Mouse (Mus musculus): ENCODE results near the gene Atp6v1e1. TPM values are rescaled to one million over a fixed set of nuclear protein-coding genes. Genes with fewer than 3 reads are reported as not detected.

Gene Atp6v1e1
- total RNA-seq, 4 experiments from 2014 or later, result 533 to 587 (median 557) TPM

DNA sequence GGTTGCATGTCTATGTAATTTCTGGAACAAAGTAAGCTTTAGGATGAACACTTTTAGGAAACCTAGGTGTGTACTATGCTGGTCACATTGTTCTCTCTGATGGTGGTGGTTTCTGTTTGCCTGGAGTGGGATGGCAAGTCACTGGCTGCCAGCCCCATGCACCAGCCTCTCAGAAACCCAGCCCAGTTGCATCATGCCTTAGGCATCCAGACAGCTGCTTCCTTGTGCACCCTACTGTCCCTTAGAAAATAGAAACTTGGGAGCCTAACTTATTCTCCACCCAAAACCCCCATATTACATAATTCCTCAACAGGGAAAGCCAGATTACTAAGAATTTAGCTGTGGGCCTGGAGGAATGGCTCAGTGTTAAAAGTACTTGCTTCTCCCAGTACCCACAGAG, 50.6 kb downstream of the Atp6v1e1 start:
- DNase-seq (ENCODE audit: low spot score in 2 of 2), result no peak

DNA sequence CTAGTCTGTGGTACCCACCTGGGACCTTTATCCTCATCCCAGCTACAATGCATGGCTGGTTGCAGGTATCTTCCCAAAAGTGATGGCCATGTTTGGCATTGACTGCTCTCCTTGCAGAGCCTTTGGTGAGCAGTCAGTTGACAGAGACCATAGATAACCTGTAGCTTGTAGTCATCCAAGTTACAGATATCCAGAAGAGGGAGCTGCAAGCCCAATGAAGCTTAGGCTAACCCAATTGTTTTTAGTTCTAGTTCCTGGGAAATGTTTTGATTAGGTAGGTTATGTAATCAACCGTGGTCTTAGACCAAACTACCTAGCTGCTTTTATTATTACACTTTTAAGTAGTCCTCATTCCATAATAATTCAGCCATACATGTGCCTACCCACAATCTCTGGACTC, 51.2 kb downstream of the Atp6v1e1 start:
- no peak for DNase-seq (ENCODE audit: low spot score in 2 of 2)

GRCm38 (mm10) chr6:120769972-120770371, 52.6 kb downstream of the Atp6v1e1 start:
- DNase-seq (ENCODE audit: low spot score in 2 of 2), result no peak

DNA sequence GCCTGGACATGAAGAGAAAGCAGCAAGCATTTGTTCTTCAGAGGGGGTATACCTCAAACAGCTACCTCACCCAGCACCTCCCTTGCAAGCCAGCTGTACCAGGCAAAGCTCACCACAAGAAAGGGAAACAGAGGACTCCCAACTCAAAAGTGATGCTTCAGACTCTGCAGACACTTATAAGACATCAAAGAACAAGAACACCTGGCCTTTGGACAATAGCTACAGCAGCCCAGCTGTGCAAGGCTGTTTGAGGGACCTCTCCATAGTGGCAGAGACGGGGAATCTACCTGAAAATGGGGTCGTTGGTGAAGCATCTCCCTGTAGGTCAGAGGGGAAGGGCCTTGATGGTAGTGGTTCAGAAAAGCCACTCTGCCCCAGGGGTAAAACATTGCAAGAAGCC, 61.4 kb downstream of the Atp6v1e1 start:
- DNase-seq (ENCODE audit: low spot score in 2 of 2), result no peak

DNA sequence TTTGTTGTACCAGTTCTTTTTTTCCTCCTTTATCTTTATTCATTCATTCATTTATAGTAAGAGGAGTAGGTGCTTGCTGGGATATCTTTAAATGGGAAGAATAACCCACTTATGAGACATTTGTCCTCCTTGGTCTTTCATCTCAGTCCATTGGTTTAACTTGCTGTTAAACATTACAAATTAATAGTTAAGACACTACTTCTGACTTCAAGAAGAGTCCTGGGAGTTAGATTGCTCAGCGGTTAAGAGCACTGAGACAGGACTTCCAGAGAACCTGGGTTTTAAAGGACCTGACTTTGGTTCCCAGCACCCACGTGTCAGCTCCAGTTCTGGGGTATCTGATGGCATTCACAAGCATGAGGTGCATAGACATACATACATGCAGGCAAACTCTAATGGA, 76.2 kb downstream of the Atp6v1e1 start:
- no peak for DNase-seq (ENCODE audit: low spot score in 2 of 2)

Small RNA genes lying within 50 kb of the gene (microRNA-seq; reads per million reads assigned to microRNA genes)
- 0 reads per million in 2 experiments for gene Gm25193

Other genes starting within 250 kb of the Atp6v1e1 start
- gene Cecr2, start 156.4 kb downstream of the Atp6v1e1 start, total RNA-seq (2022), result 1 to 10 TPM; 3.5 to 4.7 (median 4.2) TPM
- 10 to 100 TPM; 63.7 to 71.1 (median 66.6) TPM for gene Slc25a18, start 49.2 kb downstream of the Atp6v1e1 start, total RNA-seq (2022)
- 10 to 100 TPM; 34.1 to 53.4 (median 45.8) TPM for gene Bcl2l13, start 13.4 kb upstream of the Atp6v1e1 start, total RNA-seq (2022)
- gene Bid, start 94.1 kb upstream of the Atp6v1e1 start, total RNA-seq (2022), result 10 to 100 TPM in 3 of 4 experiments, 1 to 10 TPM in 1; 9.8 to 14.0 (median 11.5) TPM

All from left cerebral cortex, adult 8-10 months (tissue).